In the genomic region with DNA sequence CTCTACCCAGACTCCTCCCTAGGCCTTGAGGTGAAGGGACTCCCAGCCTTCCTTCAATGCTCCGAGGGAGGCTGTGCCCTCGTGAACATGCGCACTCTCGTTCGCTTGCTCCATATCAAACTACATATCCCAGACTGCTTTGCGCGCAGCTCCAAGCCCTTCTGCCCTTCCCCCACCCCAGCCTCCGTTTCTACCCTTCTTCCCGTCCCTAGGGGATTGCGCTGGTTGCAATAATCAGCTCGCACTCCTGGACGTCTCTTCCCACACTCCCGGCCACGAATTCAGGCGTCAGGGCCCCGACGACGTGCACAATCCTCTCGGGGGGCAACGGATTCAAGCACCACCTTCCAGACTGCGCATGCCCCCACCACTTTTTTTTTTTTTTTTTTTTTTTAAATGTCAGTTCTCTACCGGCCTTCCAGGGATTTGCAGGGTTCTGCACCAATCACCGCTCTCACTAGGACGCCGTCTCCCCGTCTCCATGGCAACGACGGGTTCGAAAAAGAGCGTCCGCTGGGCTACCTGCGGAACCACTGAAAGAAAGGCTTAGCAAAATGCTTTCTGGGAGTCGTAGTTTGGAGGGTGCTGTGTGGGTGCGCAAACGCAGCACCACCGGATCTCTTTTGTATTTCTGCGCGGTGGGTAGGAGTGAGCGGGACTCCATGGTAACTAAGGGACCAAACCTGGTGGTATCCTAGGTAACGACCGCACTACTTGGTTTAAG, we compare ENCODE assay signal across 8 mouse cellular contexts. TPM values are rescaled to one million over a fixed set of nuclear protein-coding genes. Genes with fewer than 3 reads are reported as not detected.
DNase-seq lines count a peak whose midpoint lies in the region; ATAC-seq and TF ChIP-seq lines count a peak whose summit lies in the region.

Mzf1 (minus strand) TSS at position 478 of the 724 bp plus-strand sequence.

- H3K9me3 ChIP-seq in embryonic facial prominence, embryonic 14.5 days (ENCODE audit: control insufficient read depth, low read length) = no peaks in the 10 kb centered on the region
- no peaks in the 10 kb centered on the region for H3K9me3 ChIP-seq in limb, embryonic 14.5 days (ENCODE audit: control insufficient read depth, low read length)
- no peaks in the 10 kb centered on the region for H3K9me3 ChIP-seq in midbrain, postnatal 0 days (ENCODE audit: low read length)

- TF ChIP-seq CTCF in midbrain, postnatal 0 days (IDR thresholded peaks at IDR 0.05) = no peak

- TF ChIP-seq POLR2A in limb, embryonic 14.5 days (IDR thresholded peaks at IDR 0.05; ENCODE audit: borderline replicate concordance, extremely low read depth, insufficient read depth, insufficient read length) = peak; percentile 54; the same call in 1 of the 2 replicates

- under 1% methylated on average over 41 of the region's 41 CpGs for WGBS in embryonic facial prominence, embryonic 14.5 days
- under 1% methylated on average over 38 of the region's 41 CpGs for WGBS in limb, embryonic 14.5 days
- under 1% methylated on average over 41 of the region's 41 CpGs for WGBS in midbrain, postnatal 0 days

- peaks cover 4% of the 10 kb centered on the region; the same call in 1 of the 2 replicates for H3K4me1 ChIP-seq in embryonic facial prominence, embryonic 14.5 days (ENCODE audit: control insufficient read depth, insufficient read depth, low read length)
- 0 out of 2 replicates have a peak, but pooled peaks cover 3% of the 10 kb centered on the region for H3K4me1 ChIP-seq in limb, embryonic 14.5 days (ENCODE audit: control insufficient read depth, insufficient read depth, low read length)
- H3K4me1 ChIP-seq in midbrain, postnatal 0 days (ENCODE audit: insufficient read depth, low read length) = peaks cover 5% of the 10 kb centered on the region; the same call in 1 of the 2 replicates

- peak; percentile 97 for ATAC-seq in embryonic facial prominence, embryonic 14.5 days (ENCODE audit: low read depth)
- peak; percentile 98 for ATAC-seq in limb, embryonic 14.5 days (ENCODE audit: low FRiP score, low read depth)
- peak; percentile 96 for ATAC-seq in midbrain, postnatal 0 days (ENCODE audit: low FRiP score)

- H3K27ac ChIP-seq in embryonic facial prominence, embryonic 14.5 days (replicated peaks; ENCODE audit: low read depth, low read length) = peak within 1 kb of the TSS; percentile 77; the same call in 1 of the 2 replicates
- peak within 1 kb of the TSS; percentile 75 for H3K27ac ChIP-seq in limb, embryonic 14.5 days (replicated peaks; ENCODE audit: low read depth, low read length)
- H3K27ac ChIP-seq in midbrain, postnatal 0 days (ENCODE audit: low read depth, low read length) = peak within 1 kb of the TSS; percentile 81

- H3K4me3 ChIP-seq in embryonic facial prominence, embryonic 14.5 days (ENCODE audit: low read depth, low read length) = peak within 1 kb of the TSS; percentile 57
- peak within 1 kb of the TSS; percentile 61 for H3K4me3 ChIP-seq in limb, embryonic 14.5 days (replicated peaks; ENCODE audit: low read length)
- H3K4me3 ChIP-seq in midbrain, postnatal 0 days (ENCODE audit: low read depth, low read length) = peak within 1 kb of the TSS; percentile 58

- H3K36me3 ChIP-seq in embryonic facial prominence, embryonic 14.5 days (ENCODE audit: control insufficient read depth, insufficient read depth, low read length) = no peaks in the 10 kb centered on the region
- H3K36me3 ChIP-seq in limb, embryonic 14.5 days (ENCODE audit: control insufficient read depth, insufficient read depth, low read length) = no peaks in the 10 kb centered on the region
- no peaks in the 10 kb centered on the region; the same call in 1 of the 2 replicates for H3K36me3 ChIP-seq in midbrain, postnatal 0 days (ENCODE audit: insufficient read depth, low read length)

- peak within 1 kb of the TSS; percentile 73 for H3K4me2 ChIP-seq in embryonic facial prominence, embryonic 14.5 days (ENCODE audit: low read depth, low read length)
- peak within 1 kb of the TSS; percentile 51 for H3K4me2 ChIP-seq in limb, embryonic 14.5 days (replicated peaks; ENCODE audit: low read depth, low read length, severe bottlenecking)
- peak within 1 kb of the TSS; percentile 58 for H3K4me2 ChIP-seq in midbrain, postnatal 0 days (ENCODE audit: low read depth, low read length, poor library complexity, severe bottlenecking)

- peak within 1 kb of the TSS; percentile 70 for H3K9ac ChIP-seq in embryonic facial prominence, embryonic 14.5 days (ENCODE audit: low read depth, low read length)
- H3K9ac ChIP-seq in limb, embryonic 14.5 days (ENCODE audit: low read depth, low read length, severe bottlenecking) = peak within 1 kb of the TSS; percentile 61
- H3K9ac ChIP-seq in midbrain, postnatal 0 days (replicated peaks; ENCODE audit: low read length, poor library complexity, severe bottlenecking) = peak within 1 kb of the TSS; percentile 42

- peak; percentile 92 for DNase-seq in 3T3-L1 (ENCODE audit: low read depth, low spot score)
- peak; percentile 60 to 84 for DNase-seq in adrenal gland, postnatal 4 days (ENCODE audit: low spot score in 2 of 2)
- peak; percentile 99 for DNase-seq in embryonic facial prominence, embryonic 14.5 days (ENCODE audit: low spot score)
- DNase-seq in heart, adult 8-10 months (ENCODE audit: low spot score) = peak; percentile 93
- DNase-seq in kidney, adult 9 months = peak; percentile 97
- peak; percentile 96 for DNase-seq in limb, embryonic 14.5 days (ENCODE audit: low spot score)
- peak; percentile 99 for DNase-seq in midbrain, postnatal 0 days (ENCODE audit: low spot score)
- peak; percentile 64 to 80 for DNase-seq in spleen, postnatal 14 days (ENCODE audit: low spot score in 2 of 2)

- no peaks in the 10 kb centered on the region for H3K27me3 ChIP-seq in embryonic facial prominence, embryonic 14.5 days (replicated peaks; ENCODE audit: control insufficient read depth, insufficient read depth, low read length)
- no peaks in the 10 kb centered on the region for H3K27me3 ChIP-seq in limb, embryonic 14.5 days (ENCODE audit: control insufficient read depth, insufficient read depth, low read length)
- H3K27me3 ChIP-seq in midbrain, postnatal 0 days (ENCODE audit: insufficient read depth, low read length) = no peaks in the 10 kb centered on the region

RNA-seq across cellular contexts. Expression of gene Mzf1, which starts in this region (rescaled TPM):
- total RNA-seq in adrenal gland, postnatal 4 days (2021) = 1 to 10 TPM; 5.5 to 6.0 TPM
- polyA plus RNA-seq in embryonic facial prominence, embryonic 14.5 days (2014; fragmentation: Nextera tagmentation; extraction: Ambion mirVana) = 2.9 and 4.1 TPM in 2 replicates
- under 1 TPM; 0.19 to 0.60 (median 0.29) TPM for total RNA-seq in heart, adult 8-10 months (2022)
- 5.3 and 7.1 TPM in 2 replicates for polyA plus RNA-seq in limb, embryonic 14.5 days (2012; rRNA removed)
- polyA plus RNA-seq in limb, embryonic 14.5 days (2014; fragmentation: Nextera tagmentation; extraction: Ambion mirVana) = 1.9 and 2.5 TPM in 2 replicates
- 13.2 and 14.4 TPM in 2 replicates for total RNA-seq in midbrain, postnatal 0 days (2014; rRNA removed)
- polyA plus RNA-seq in midbrain, postnatal 0 days (2015; fragmentation: Nextera tagmentation; extraction: Ambion mirVana) = 12.2 TPM in 2 replicates

Comparison
In these comparisons a context has a peak if more than half of its experiments do, and no peak if none do; other contexts are left out.
1. Peak in every context shown above with its lines: DNase-seq, ATAC-seq, H3K4me3 ChIP-seq and H3K27ac ChIP-seq.
2. Peak in DNase-seq in heart, adult 8-10 months; RNA of the gene not detected or under 1 TPM.